18 mouse cellular contexts compared by ENCODE assay signal in genomic region chr3:137153234-137153633, GRCm38 (mm10).
A peak's percentile ranks its signal among the peaks of the same experiment; 100 is the strongest.
DNase-seq lines count a peak whose midpoint lies in the region; ATAC-seq and TF ChIP-seq lines count a peak whose summit lies in the region.
"Had no signal": no experiment of that assay in that cellular context is flagged by ENCODE, and none has a peak within 500 bp of the region (broad histone marks: within the 10 kb centered on the region; RNA-seq: fewer than 3 reads in every experiment).

No protein-coding gene starts in this region.

- TF ChIP-seq EP300 in lung, postnatal 0 days (IDR thresholded peaks at IDR 0.05), result peak; percentile 93

- DNase-seq in heart, adult 9 months (ENCODE audit: low spot score in 2 of 2), result peak; percentile 2 to 9
- DNase-seq in 416B (ENCODE audit: low read depth), result peak; percentile 94
- peak; percentile 3 for DNase-seq in adrenal gland, postnatal 36 days
- DNase-seq in lung, postnatal 0 days (ENCODE audit: low spot score), result peak; percentile 69
- no peak for DNase-seq in frontal cortex, postnatal 14 days (ENCODE audit: low spot score in 2 of 2)
- no peak for DNase-seq in right cerebral cortex, postnatal 10 days (ENCODE audit: low spot score in 2 of 2)
- DNase-seq: cerebellum, adult 18-20 months; embryo, embryonic 11 days; heart, postnatal 10 days; right cerebral cortex, postnatal 14 days; thymus, postnatal 14 days had no signal

- H3K9me3 ChIP-seq in heart, embryonic 12.5 days (replicated peaks), result no peaks in the 10 kb centered on the region
- no peaks in the 10 kb centered on the region for H3K9me3 ChIP-seq in lung, postnatal 0 days (ENCODE audit: low read length)
- no peaks in the 10 kb centered on the region for H3K9me3 ChIP-seq in forebrain, embryonic 12.5 days
- H3K9me3 ChIP-seq: midbrain, embryonic 13.5 days had no signal

- no peak for TF ChIP-seq CTCF in lung, postnatal 0 days (IDR thresholded peaks at IDR 0.05)

- 59% methylated on average over 6 of the region's 6 CpGs for WGBS in heart, embryonic 12.5 days
- 56% methylated on average over 6 of the region's 6 CpGs for WGBS in lung, postnatal 0 days
- WGBS in forebrain, embryonic 12.5 days, result 86% methylated on average over 6 of the region's 6 CpGs

- H3K4me3 ChIP-seq in heart, embryonic 12.5 days, result no peak overlapping the region
- H3K4me3 ChIP-seq in lung, postnatal 0 days (ENCODE audit: low read depth, low read length), result no peak overlapping the region
- no peak overlapping the region for H3K4me3 ChIP-seq in forebrain, embryonic 12.5 days (replicated peaks)
- H3K4me3 ChIP-seq: erythroblast, embryonic 14.5 days; midbrain, embryonic 13.5 days had no signal

- no peaks in the 10 kb centered on the region for H3K36me3 ChIP-seq in heart, embryonic 12.5 days
- H3K36me3 ChIP-seq in lung, postnatal 0 days (ENCODE audit: insufficient read depth, low read length), result no peaks in the 10 kb centered on the region
- H3K36me3 ChIP-seq in forebrain, embryonic 12.5 days (replicated peaks), result no peaks in the 10 kb centered on the region
- H3K36me3 ChIP-seq: midbrain, embryonic 13.5 days had no signal

- no peak overlapping the region for H3K9ac ChIP-seq in heart, embryonic 12.5 days
- no peak overlapping the region for H3K9ac ChIP-seq in lung, postnatal 0 days (replicated peaks; ENCODE audit: low read depth)
- no peak overlapping the region for H3K9ac ChIP-seq in forebrain, embryonic 12.5 days
- H3K9ac ChIP-seq: midbrain, embryonic 13.5 days had no signal

- ATAC-seq in heart, embryonic 12.5 days (ENCODE audit: insufficient number of reproducible peaks, low FRiP score), result no peak
- ATAC-seq in lung, postnatal 0 days, result peak; percentile 70
- no peak for ATAC-seq in forebrain, embryonic 12.5 days (ENCODE audit: low FRiP score)
- ATAC-seq: inflammation-experienced regulatory T-cells, adult 6 months; midbrain, embryonic 13.5 days; Patski had no signal

- H3K4me1 ChIP-seq in heart, embryonic 12.5 days (replicated peaks), result peaks cover 6% of the 10 kb centered on the region
- no peaks in the 10 kb centered on the region for H3K4me1 ChIP-seq in lung, postnatal 0 days (ENCODE audit: insufficient read depth, low read depth, low read length)
- H3K4me1 ChIP-seq in forebrain, embryonic 12.5 days, result peaks cover 16% of the 10 kb centered on the region

- H3K27me3 ChIP-seq in heart, embryonic 12.5 days (replicated peaks), result no peaks in the 10 kb centered on the region
- H3K27me3 ChIP-seq in lung, postnatal 0 days (replicated peaks; ENCODE audit: insufficient read depth, low read length), result no peaks in the 10 kb centered on the region
- H3K27me3 ChIP-seq in forebrain, embryonic 12.5 days, result no peaks in the 10 kb centered on the region
- H3K27me3 ChIP-seq: midbrain, embryonic 13.5 days; Patski had no signal

- no peak overlapping the region for H3K27ac ChIP-seq in heart, embryonic 12.5 days (ENCODE audit: poor library complexity, severe bottlenecking)
- H3K27ac ChIP-seq in lung, postnatal 0 days (ENCODE audit: low read length), result 0 out of 2 replicates have a peak overlapping the region, but pooled peaks have one; percentile 48
- no peak overlapping the region for H3K27ac ChIP-seq in forebrain, embryonic 12.5 days
- H3K27ac ChIP-seq: midbrain, embryonic 13.5 days had no signal

- no peak overlapping the region for H3K4me2 ChIP-seq in heart, embryonic 12.5 days
- H3K4me2 ChIP-seq in lung, postnatal 0 days (replicated peaks; ENCODE audit: low read depth, low read length), result no peak overlapping the region
- no peak overlapping the region for H3K4me2 ChIP-seq in forebrain, embryonic 12.5 days
- H3K4me2 ChIP-seq: liver, embryonic 11.5 days; midbrain, embryonic 13.5 days had no signal

Comparison
In these comparisons a context has a peak if more than half of its experiments do, and no peak if none do; other contexts are left out.
1. DNase-seq: peak in heart, adult 9 months (2 of 2), 416B (single experiment), adrenal gland, postnatal 36 days (2 of 2) and lung, postnatal 0 days (single experiment); none in frontal cortex, postnatal 14 days (0 of 2) and right cerebral cortex, postnatal 10 days (0 of 2).